In genomic region chr15:88299061-88299460, GRCm38 (mm10) we compare ENCODE assay signal across 14 mouse cellular contexts.
"Had no signal": no experiment of that assay in that cellular context is flagged by ENCODE, and none has a peak within 500 bp of the region (broad histone marks: within the 10 kb centered on the region; RNA-seq: fewer than 3 reads in every experiment).

No protein-coding gene starts in this region.

- H3K4me1 ChIP-seq: limb, embryonic 12.5 days; liver, embryonic 13.5 days; lung, embryonic 15.5 days had no signal

- H3K27ac ChIP-seq: left cerebral cortex, adult 2 months; limb, embryonic 12.5 days; liver, embryonic 13.5 days; lung, embryonic 15.5 days; neural tube, embryonic 12.5 days had no signal

- DNase-seq: kidney, postnatal 14 days; liver; liver, embryonic 13.5 days; liver, postnatal 0 days; midbrain, embryonic 14.5 days; right cerebral cortex, postnatal 4 days; spleen, adult 18-20 months; thymus, adult 2 months; thymus, postnatal 25 days had no signal

- H3K4me3 ChIP-seq: left cerebral cortex, adult 2 months; limb, embryonic 12.5 days; liver, embryonic 13.5 days; lung, embryonic 15.5 days; myocyte; neural tube, embryonic 12.5 days had no signal

- H3K27me3 ChIP-seq: limb, embryonic 12.5 days; liver, embryonic 13.5 days; lung, embryonic 15.5 days; neural tube, embryonic 12.5 days had no signal

- ATAC-seq: liver, postnatal 0 days had no signal
